Mouse (Mus musculus) heart, embryonic 15.5 days (tissue): Measurements from ENCODE around the gene Magix. TPM values are rescaled to one million over a fixed set of nuclear protein-coding genes. Genes with fewer than 3 reads are reported as not detected.
"Not testable (repeated sequence)": the region's sequence is repeated elsewhere in the genome, so short reads cannot be mapped to it uniquely, and the experiment has no call there.

Source experiments
- ATAC-seq: fragments of 200-750 bp; cut with Nextera tagmentation; replicated peaks from 2 replicates; pipeline ENCODE4 v1.8.0; 2017; ENCODE audit warnings: low read depth, moderate TSS enrichment; ENCODE audit not compliant: insufficient number of reproducible peaks, insufficient read depth, low FRiP score
- H3K27ac ChIP-seq: fragments of 300-500 bp; sonication (generic); 2 replicates; pipeline ENCODE4 v1.5.1; 2015; ENCODE audit warnings: mild to moderate bottlenecking, inconsistent platforms
- H3K27me3 ChIP-seq: fragments of 300-500 bp; sonication (generic); 2 replicates; pipeline ENCODE4 v1.6.1; 2015; ENCODE audit warnings: inconsistent platforms
- H3K36me3 ChIP-seq: fragments of 300-500 bp; sonication (generic); 2 replicates; pipeline ENCODE4 v1.6.1; 2015; ENCODE audit warnings: mild to moderate bottlenecking, inconsistent platforms
- H3K4me1 ChIP-seq: fragments of 300-500 bp; sonication (generic); replicated peaks from 2 replicates; pipeline ENCODE4 v1.6.1; 2015; ENCODE audit warnings: inconsistent platforms
- H3K4me2 ChIP-seq: fragments of 300-500 bp; sonication (generic); 2 replicates; pipeline ENCODE4 v1.6.1; 2015; ENCODE audit warnings: inconsistent platforms, mild to moderate bottlenecking, moderate library complexity
- H3K4me3 ChIP-seq: fragments of 300-500 bp; sonication (generic); 2 replicates; pipeline ENCODE4 v1.5.1; 2015; ENCODE audit warnings: mild to moderate bottlenecking, inconsistent platforms
- H3K9ac ChIP-seq: fragments of 300-500 bp; sonication (generic); 2 replicates; pipeline ENCODE4 v1.6.1; 2015; ENCODE audit warnings: mild to moderate bottlenecking, inconsistent platforms
- H3K9me3 ChIP-seq: fragments of 300-500 bp; sonication (generic); replicated peaks from 2 replicates; pipeline ENCODE4 v1.6.1; 2016; ENCODE audit warnings: inconsistent platforms
- WGBS: fragments of 180-500 bp; shearing (Covaris S2); methylation state at CpG from one replicate; pipeline ENCODE4 v1.1.7; 2015; ENCODE audit warnings: mixed read lengths; 5-methylcytosine and 5-hydroxymethylcytosine counted together
- polyA plus RNA-seq: library from polyadenylated mRNA; unstranded; fragments of >200 nt; fragmentation: Nextera tagmentation; extraction: Ambion mirVana; gene quantifications from 2 replicates; pipeline ENCODE4 v1.2.1, GENCODE M21; 2015

Gene Magix
- 0.69 and 1.2 TPM in 2 replicates for polyA plus RNA-seq

- no peak for ATAC-seq
- no peak within 1 kb of the TSS for H3K27ac ChIP-seq
- 65% methylated on average over 14 of the region's 14 CpGs for WGBS
- H3K9me3 ChIP-seq = no peaks in the 10 kb centered on the region
- H3K27me3 ChIP-seq = no peaks in the 10 kb centered on the region
- peak within 1 kb of the TSS; percentile 37 for H3K4me3 ChIP-seq
- peak within 1 kb of the TSS; percentile 63 for H3K4me2 ChIP-seq
- no peaks in the 10 kb centered on the region for H3K36me3 ChIP-seq
- peak within 1 kb of the TSS; percentile 33 for H3K9ac ChIP-seq
- no peaks in the 10 kb centered on the region for H3K4me1 ChIP-seq
These were observed at the start of gene Magix for GRCm38 (mm10) chrX:7680864-7681263. TSS of gene Magix (minus strand) at chrX:7681251.

DNA sequence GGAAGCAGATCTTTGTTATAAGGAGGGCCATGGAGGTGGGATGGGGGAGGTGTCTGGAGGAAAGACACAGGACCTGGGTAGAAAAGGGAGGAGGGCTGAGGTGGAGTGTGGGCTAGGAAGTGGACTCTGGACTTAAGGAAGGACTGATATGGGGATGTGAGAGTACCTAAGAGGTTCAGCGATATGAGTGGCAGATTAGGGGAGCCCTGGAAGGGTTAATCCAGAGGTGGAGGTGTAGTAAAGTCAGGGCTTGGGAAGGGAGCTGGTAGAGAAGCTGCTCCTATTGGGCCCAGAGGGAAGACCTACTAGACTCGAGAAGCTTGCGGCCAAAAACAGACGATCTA is 47.8 kb upstream of the Magix start:
- Histone ChIP-seq H3K9ac (peak overlapping the region; percentile 48; the same call in 1 of the 2 replicates), H3K4me2 (peak overlapping the region; percentile 64), H3K4me3 (peak overlapping the region; percentile 57), H3K36me3 (no peaks in the 10 kb centered on the region; the same call in 1 of the 2 replicates), H3K4me1 (peaks cover 4% of the 10 kb centered on the region; the same call in 1 of the 2 replicates), H3K9me3 (no peaks in the 10 kb centered on the region), H3K27me3 (no peaks in the 10 kb centered on the region), H3K27ac (no peak overlapping the region)
- WGBS = 19% methylated on average over 4 of the region's 4 CpGs
- ATAC-seq = no peak

DNA sequence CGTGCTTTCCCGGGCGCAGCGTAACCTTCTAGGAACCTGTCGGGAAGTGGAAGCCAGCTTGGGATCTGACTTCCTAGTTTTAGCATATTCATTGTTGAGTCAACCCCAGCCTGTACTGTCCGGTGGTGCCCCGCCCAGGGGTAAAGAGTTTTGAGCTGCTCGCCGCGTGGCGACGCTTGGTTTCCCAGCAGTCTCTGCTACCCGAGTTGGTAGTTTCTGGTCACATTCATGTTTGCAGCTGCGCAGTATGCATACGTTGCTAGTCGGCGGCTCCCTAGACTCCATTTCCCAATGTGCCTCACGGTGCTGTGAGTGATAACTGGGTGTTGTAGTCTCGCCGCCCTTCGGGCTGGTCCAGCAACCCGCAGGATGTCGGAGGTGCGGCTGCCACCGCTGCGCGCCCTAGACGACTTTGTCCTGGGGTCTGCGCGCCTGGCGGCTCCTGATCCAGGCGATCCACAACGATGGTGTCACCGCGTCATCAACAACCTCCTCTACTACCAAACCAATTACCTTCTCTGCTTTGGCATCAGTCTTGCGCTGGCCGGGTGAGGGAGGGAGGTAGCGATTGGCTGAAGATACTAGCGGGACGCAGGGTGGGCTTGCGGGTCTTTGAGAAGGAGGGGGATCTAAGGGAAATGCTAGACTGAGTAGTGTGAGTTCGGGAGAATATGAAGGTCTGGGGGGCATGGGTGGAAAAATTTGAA is 47.3 kb upstream of the Magix start, which contains the start of gene Praf2:
Gene Praf2 (plus strand): TSS at position 225 of the 707 bp plus-strand sequence.
- 16% methylated on average over 42 of the region's 42 CpGs for WGBS

GRCm38 (mm10) chrX:7727176-7727575 is 46.1 kb upstream of the Magix start:
- H3K9me3 ChIP-seq = no peaks in the 10 kb centered on the region
- H3K36me3 ChIP-seq = no peaks in the 10 kb centered on the region; the same call in 1 of the 2 replicates
- peaks cover 8% of the 10 kb centered on the region for H3K4me1 ChIP-seq
- H3K9ac ChIP-seq = no peak overlapping the region
- 80% methylated on average over 13 of the region's 13 CpGs for WGBS
- H3K4me2 ChIP-seq = no peak overlapping the region
- no peaks in the 10 kb centered on the region for H3K27me3 ChIP-seq
- ATAC-seq = no peak
- no peak overlapping the region for H3K4me3 ChIP-seq
- H3K27ac ChIP-seq = no peak overlapping the region

More for the DNA sequence above, 47.3 kb upstream of the Magix start, which contains the start of gene Praf2:
- peak within 1 kb of the TSS; percentile 74 for H3K27ac ChIP-seq
- peak within 1 kb of the TSS; percentile 64 for H3K4me2 ChIP-seq
- ATAC-seq = peak; percentile 90
- H3K9me3 ChIP-seq = no peaks in the 10 kb centered on the region
- H3K4me3 ChIP-seq = peak within 1 kb of the TSS; percentile 57
- H3K27me3 ChIP-seq = no peaks in the 10 kb centered on the region
- H3K9ac ChIP-seq = peak within 1 kb of the TSS; percentile 48; the same call in 1 of the 2 replicates
- H3K36me3 ChIP-seq = no peaks in the 10 kb centered on the region; the same call in 1 of the 2 replicates
- H3K4me1 ChIP-seq = peaks cover 4% of the 10 kb centered on the region; the same call in 1 of the 2 replicates

GRCm38 (mm10) chrX:7725841-7726240 is 44.8 kb upstream of the Magix start:
- H3K4me1 ChIP-seq = peaks cover 8% of the 10 kb centered on the region
- H3K9me3 ChIP-seq = no peaks in the 10 kb centered on the region
- H3K4me2 ChIP-seq = no peak overlapping the region
- 78% methylated on average over 12 of the region's 12 CpGs for WGBS
- ATAC-seq = no peak
- no peak overlapping the region for H3K27ac ChIP-seq
- no peak overlapping the region for H3K9ac ChIP-seq
- H3K27me3 ChIP-seq = no peaks in the 10 kb centered on the region
- H3K4me3 ChIP-seq = no peak overlapping the region
- H3K36me3 ChIP-seq = no peaks in the 10 kb centered on the region; the same call in 1 of the 2 replicates

DNA sequence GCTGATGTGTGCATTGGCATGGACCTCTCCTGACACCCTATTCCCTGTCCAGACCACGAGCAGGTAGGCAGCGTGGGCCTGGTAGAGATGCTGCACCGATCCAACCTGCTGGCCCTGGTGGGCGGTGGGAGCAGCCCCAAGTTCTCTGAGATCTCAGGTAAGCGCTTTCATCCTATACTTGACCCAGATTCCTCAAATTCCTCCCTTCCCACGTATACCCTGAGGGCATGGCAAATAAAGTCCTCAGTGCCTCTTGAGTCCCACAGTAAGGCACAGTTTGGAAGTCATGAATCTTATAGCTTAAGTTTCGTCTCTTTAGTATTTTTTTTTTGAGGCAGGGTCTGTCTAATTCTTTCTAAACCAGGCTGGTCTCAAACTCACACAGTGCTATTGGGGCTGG is 43.1 kb upstream of the Magix start:
- Histone ChIP-seq H3K9me3 (no peaks in the 10 kb centered on the region), H3K36me3 (no peaks in the 10 kb centered on the region; the same call in 1 of the 2 replicates), H3K27ac (no peak overlapping the region), H3K4me2 (no peak overlapping the region), H3K9ac (no peak overlapping the region), H3K27me3 (no peaks in the 10 kb centered on the region), H3K4me3 (no peak overlapping the region), H3K4me1 (peaks cover 8% of the 10 kb centered on the region)
- ATAC-seq = no peak
- WGBS = 77% methylated on average over 7 of the region's 7 CpGs

- Histone ChIP-seq H3K27ac (no peak overlapping the region), H3K9me3 (no peaks in the 10 kb centered on the region)
- no peak for ATAC-seq
These were observed 41.6 kb upstream of the Magix start for GRCm38 (mm10) chrX:7722691-7723090.

DNA sequence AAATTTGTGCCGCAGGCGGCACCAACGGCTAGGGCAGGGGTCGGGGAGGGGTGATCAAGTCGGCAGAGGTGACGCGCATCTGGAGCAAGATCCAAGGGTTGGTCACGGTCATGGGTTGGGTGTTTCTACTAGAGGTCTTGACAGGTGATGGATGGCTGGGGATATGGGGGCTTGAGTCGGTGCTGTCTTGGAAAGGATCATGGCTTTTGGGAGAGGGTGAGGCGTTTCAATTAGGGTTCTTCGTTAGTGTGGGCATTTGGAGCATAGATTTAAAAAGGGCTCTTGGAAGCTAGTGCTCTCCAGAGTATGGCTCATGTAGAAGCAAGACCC is 41.2 kb upstream of the Magix start:
- peak overlapping the region; percentile 59 for H3K9ac ChIP-seq
- peak overlapping the region; percentile 91 for H3K27ac ChIP-seq
- peaks cover 4% of the 10 kb centered on the region for H3K4me1 ChIP-seq
- ATAC-seq = no peak
- H3K4me2 ChIP-seq = peak overlapping the region; percentile 73
- 12% methylated on average over 11 of the region's 11 CpGs for WGBS
- peak overlapping the region; percentile 69 for H3K4me3 ChIP-seq
- no peaks in the 10 kb centered on the region for H3K27me3 ChIP-seq
- H3K36me3 ChIP-seq = no peaks in the 10 kb centered on the region; the same call in 1 of the 2 replicates
- no peaks in the 10 kb centered on the region for H3K9me3 ChIP-seq

More at GRCm38 (mm10) chrX:7722691-7723090, 41.6 kb upstream of the Magix start:
- Histone ChIP-seq H3K27me3 (no peaks in the 10 kb centered on the region), H3K9ac (peak overlapping the region; percentile 59; the same call in 1 of the 2 replicates), H3K36me3 (no peaks in the 10 kb centered on the region; the same call in 1 of the 2 replicates), H3K4me3 (peak overlapping the region; percentile 69), H3K4me1 (peaks cover 4% of the 10 kb centered on the region), H3K4me2 (peak overlapping the region; percentile 73)
- WGBS = 7% methylated on average over 4 of the region's 4 CpGs

DNA sequence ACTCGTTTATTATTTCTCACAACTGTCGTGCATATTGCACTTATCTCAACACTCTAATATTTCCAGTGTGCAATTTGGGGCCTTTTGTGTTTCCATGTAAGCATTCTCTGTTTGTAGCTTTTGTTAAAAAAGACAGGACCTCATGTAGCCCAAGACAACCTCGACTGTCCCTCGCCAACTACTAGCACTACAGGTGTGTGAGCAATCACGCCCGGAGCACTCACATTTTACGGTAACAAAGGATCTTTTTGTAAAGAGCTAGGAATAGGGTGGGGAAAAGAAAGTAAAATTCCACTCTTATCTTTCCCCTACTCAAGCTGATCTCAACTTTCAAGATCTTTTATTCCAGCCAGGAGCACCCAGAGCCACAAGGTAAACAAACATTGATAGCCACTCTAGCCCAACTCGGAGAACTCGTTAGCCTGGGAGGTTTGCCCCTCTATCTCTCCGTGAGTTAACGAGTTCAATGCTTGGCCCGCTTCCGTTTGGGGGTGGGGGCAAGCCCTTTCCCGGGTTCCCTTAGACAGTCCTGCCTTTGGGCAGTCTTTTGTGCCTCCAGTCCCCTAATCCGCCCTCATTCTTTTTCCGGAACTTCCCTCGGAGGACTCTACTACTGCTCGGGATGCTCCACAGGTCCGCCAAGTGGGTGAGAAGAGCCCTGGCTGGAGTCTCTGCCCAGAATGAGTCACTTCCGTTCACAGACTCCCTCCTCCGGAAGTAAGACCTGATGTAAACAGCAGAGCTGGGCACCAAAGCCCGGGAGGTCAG is 40.6 kb upstream of the Magix start, which contains the start of gene Gm45208:
Gene Gm45208 (plus strand): TSS at position 732 of the 768 bp plus-strand sequence.
- H3K4me1 ChIP-seq = peaks cover 4% of the 10 kb centered on the region
- H3K9me3 ChIP-seq = no peaks in the 10 kb centered on the region
- H3K27me3 ChIP-seq = no peaks in the 10 kb centered on the region
- H3K27ac ChIP-seq = peak within 1 kb of the TSS; percentile 91
- H3K4me3 ChIP-seq = peak within 1 kb of the TSS; percentile 69
- peak within 1 kb of the TSS; percentile 73 for H3K4me2 ChIP-seq
- ATAC-seq = peak; percentile 87
- no peaks in the 10 kb centered on the region; the same call in 1 of the 2 replicates for H3K36me3 ChIP-seq
- H3K9ac ChIP-seq = peak within 1 kb of the TSS; percentile 59
- 18% methylated on average over 22 of the region's 22 CpGs for WGBS

DNA sequence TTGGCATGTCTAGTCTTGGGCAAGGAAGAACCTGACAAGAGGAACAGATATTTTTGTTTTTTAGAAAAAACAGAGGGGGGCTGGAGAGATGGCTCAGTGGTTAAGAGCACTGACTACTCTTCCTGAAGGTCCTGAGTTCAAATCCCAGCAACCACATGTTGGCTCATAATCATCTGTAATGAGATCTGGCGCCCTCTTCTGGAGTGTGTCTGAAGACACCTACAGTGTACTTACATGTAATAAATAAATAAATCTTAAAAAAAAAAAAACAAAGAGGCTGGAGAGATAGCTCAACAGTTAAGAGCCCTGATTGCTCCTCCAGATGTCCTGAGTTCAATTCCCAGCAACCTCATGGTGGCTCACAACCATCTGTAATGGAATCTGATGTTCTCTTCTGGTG is 35.0 kb upstream of the Magix start:
- WGBS = 42% methylated on average over 1 of the region's 1 CpGs
- not testable (repeated sequence) for H3K9me3 ChIP-seq, H3K36me3 ChIP-seq, H3K4me2 ChIP-seq, H3K27me3 ChIP-seq, ATAC-seq, H3K4me1 ChIP-seq, H3K27ac ChIP-seq, H3K4me3 ChIP-seq, H3K9ac ChIP-seq
